Mouse (Mus musculus): ENCODE measurements at regions not wholly inside any gene's neighbourhood (a gene's known extent, or its start where the extent isn't known, plus 50 kb on each side); places are given as distances from the start of the nearest gene placed in this dataset.

- no peak for DNase-seq
Measured at GRCm38 (mm10) chr4:45746451-45746850, 52.4 kb upstream of the Aldh1b1 start.

- no peak for DNase-seq
Measured at GRCm38 (mm10) chr4:45745746-45746145, 53.1 kb upstream of the Aldh1b1 start.

- DNase-seq, result no peak
Measured at GRCm38 (mm10) chr4:45744849-45745407, 53.9 kb upstream of the Aldh1b1 start.

- DNase-seq, result no peak
Measured at GRCm38 (mm10) chr4:45740779-45741365, 58.0 kb upstream of the Aldh1b1 start.

GRCm38 (mm10) chr4:45740319-45740718 is 58.5 kb upstream of the Aldh1b1 start:
- no peak for DNase-seq

GRCm38 (mm10) chr4:45739696-45740095 is 59.1 kb upstream of the Aldh1b1 start:
- DNase-seq, result no peak

GRCm38 (mm10) chr4:45739168-45739567 is 59.7 kb upstream of the Aldh1b1 start:
- DNase-seq, result no peak

- no peak for DNase-seq
Measured at GRCm38 (mm10) chr4:45738746-45739145, 60.1 kb upstream of the Aldh1b1 start.

GRCm38 (mm10) chr4:45736215-45736815 is 62.5 kb upstream of the Aldh1b1 start:
- DNase-seq, result no peak

GRCm38 (mm10) chr4:45734011-45734410 is 64.8 kb upstream of the Aldh1b1 start:
- DNase-seq, result no peak

- DNase-seq, result no peak
Measured at GRCm38 (mm10) chr4:45730862-45731831, 67.7 kb upstream of the Aldh1b1 start.

GRCm38 (mm10) chr4:45729801-45730200 is 69.0 kb upstream of the Aldh1b1 start:
- no peak for DNase-seq

GRCm38 (mm10) chr4:45728825-45729224 is 70.0 kb upstream of the Aldh1b1 start:
- no peak for DNase-seq

GRCm38 (mm10) chr4:45727915-45728314 is 70.9 kb upstream of the Aldh1b1 start:
- no peak for DNase-seq

GRCm38 (mm10) chr4:45727474-45727873 is 71.3 kb upstream of the Aldh1b1 start:
- DNase-seq, result no peak

GRCm38 (mm10) chr4:45726783-45727182 is 72.0 kb upstream of the Aldh1b1 start:
- no peak for DNase-seq

GRCm38 (mm10) chr4:45725055-45725910 is 73.5 kb upstream of the Aldh1b1 start:
- no peak for DNase-seq

- no peak for DNase-seq
Measured at GRCm38 (mm10) chr4:45720352-45720751, 78.5 kb upstream of the Aldh1b1 start.

- DNase-seq, result no peak
Measured at GRCm38 (mm10) chr4:45719564-45719963, 79.3 kb upstream of the Aldh1b1 start.

- no peak for DNase-seq
Measured at GRCm38 (mm10) chr4:45715878-45716277, 82.9 kb upstream of the Aldh1b1 start.

- no peak for DNase-seq
Measured at GRCm38 (mm10) chr4:45713837-45714508, 84.8 kb upstream of the Aldh1b1 start.

Data from B cell, adult 2 months (primary cell).